Mouse (Mus musculus) activated CD4-positive, CD25-positive, alpha-beta regulatory T cell, adult 4 months (primary cell): ENCODE results near the gene Qpctl. TPM values are rescaled to one million over a fixed set of nuclear protein-coding genes. Genes with fewer than 3 reads are reported as not detected.

Source experiments
- ATAC-seq: one replicate; pipeline ENCODE4 v1.8.0; 2017
- polyA plus RNA-seq, 2 experiments: library from polyadenylated mRNA; unstranded; fragments of 100-300 nt; shearing (Covaris generic); gene quantifications; one replicate each; pipeline ENCODE4 v1.2.1; 2017

Qpctl gene
- polyA plus RNA-seq, 2 experiments from 2014 or later, result 8.9 to 11.6 TPM

DNA sequence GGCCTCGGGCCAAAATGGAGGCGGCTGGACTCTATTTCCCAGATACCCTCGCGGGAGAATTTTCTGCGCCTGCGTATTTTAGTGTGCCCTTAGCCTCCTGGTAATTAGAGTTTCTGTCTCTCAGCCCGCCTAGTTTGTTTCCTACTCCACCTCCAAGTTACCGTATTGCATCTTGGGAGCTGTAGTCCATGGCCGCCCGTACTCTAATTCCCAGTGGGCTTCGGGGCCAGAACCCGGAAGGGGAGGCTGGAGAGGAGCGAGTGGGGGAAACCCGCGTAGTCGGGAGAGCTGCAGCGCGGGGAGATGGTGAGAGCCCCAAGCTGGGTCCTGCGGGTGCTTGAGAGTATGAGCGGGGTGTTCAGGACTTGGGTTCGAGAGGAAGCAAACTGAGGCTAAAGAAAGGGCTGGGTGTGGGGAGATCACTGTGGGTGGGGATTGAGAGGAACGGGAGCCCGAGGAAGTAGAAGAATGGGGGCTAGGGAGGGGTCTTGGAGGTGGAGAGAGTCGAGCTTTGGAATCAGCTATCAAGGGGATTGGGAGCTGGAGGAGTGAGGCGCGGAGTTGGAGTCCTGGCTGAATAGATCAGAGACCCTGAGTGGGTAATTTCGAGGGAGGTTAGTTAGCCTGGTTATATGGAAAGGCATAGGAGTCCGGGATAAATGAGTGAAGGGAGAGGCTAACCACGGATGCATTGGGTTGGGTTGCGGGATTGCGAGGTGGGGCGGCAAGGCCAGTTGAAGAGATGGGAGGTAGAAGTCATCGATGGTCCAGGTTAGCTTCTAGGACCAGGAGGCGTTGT lies 29.3 kb downstream of the Qpctl start, which contains the start of gene Fbxo46:
Gene Fbxo46, plus strand, starts transcription at position 229 of the 799 bp plus-strand sequence.
- peak; percentile 99 for ATAC-seq

DNA sequence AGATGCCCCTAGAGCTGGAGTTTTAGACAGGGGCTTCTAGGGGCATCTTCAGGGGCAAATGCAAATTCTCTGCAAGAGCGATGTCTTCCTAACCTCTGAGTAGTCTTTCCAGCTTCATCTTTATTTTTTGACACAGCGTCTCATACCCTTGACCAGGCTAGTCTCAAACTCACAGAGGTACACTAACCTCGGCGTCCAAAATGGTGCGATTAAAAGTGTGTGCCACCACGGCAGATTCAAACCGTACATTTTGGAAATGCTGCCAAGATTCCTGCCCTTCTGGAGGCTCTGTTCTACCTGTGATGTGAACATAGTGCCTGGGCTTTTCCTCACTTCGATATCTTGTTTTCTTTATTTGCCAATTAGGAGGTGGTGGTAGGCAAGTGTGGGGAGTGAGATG lies 30.0 kb downstream of the Qpctl start:
- no peak for ATAC-seq

DNA sequence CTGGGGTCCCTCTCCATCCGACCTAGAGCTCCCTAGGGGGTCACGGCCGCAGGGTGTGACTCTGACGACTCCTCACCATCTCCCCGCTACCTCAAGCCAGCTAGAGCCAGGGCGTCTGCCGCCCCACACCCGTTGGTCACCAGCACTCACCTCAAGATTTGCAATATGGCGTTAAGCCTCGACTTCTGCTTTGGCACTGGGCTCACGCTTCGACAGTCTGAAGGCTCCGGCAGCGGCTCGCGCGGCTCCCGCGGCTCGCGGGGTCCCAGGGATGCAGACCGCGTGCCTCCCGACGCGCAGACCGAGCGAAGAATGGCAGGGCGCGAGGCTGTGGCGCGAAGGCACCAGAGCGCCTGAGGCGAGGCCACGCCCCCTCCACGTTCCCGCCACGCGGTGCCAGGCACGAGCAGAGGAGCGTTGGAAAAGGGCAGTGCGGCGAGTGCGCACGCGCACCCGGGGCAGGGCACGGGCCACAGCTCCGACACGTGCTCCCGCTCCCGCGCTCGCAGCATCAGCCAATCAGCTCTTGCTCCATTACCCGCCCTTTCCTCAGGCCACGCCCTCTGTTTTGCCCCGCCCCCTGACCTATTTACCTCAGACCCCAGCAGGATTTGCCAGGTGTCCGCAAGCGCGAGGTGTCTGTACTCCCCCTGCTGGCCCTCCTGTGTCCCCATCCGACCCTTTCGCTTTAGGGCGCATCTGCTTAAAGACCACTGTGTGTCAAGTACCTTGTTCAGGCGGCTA lies 30.9 kb downstream of the Qpctl start, which contains the start of gene Gm4969:
Gene Gm4969, minus strand, starts transcription at position 341 of the 744 bp plus-strand sequence.
- ATAC-seq, result no peak

DNA sequence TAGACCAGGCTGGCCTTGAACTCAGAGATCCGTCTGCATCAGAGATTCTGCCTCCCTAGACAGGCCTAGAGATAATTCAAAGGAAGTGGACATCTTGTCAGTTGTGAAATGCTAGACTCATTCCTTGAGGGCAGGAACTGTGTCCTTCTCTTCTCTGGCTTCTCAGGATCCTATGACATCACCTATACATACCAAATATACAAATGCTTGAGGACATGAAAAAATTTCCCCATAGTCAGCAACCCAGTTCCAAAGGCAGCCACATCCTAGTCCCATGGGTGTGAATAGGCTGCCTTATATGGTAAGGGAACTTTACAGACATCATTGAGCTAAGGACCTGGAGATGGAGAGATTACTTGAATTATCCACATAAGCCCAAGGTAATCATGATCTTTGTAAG lies 39.5 kb downstream of the Qpctl start:
- ATAC-seq, result no peak

DNA sequence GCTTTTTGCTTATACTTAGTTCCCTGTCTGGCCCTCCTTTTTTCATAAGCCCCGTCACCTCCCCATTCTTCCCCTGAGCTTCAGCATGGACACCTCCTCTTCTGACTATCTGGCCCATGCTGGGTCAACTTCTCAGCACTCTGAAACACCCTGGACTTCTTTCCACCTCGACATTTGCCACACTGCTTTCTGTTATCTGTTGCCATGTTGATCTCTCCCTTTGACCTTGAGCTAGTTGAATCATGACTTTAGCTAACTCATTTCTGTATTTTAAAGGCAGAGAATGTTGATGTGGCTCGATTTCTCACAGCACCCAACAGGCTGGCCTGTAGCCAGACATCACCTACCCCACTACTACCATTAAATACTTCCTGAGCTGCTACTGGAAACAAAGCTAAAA lies 41.7 kb downstream of the Qpctl start:
- no peak for ATAC-seq

DNA sequence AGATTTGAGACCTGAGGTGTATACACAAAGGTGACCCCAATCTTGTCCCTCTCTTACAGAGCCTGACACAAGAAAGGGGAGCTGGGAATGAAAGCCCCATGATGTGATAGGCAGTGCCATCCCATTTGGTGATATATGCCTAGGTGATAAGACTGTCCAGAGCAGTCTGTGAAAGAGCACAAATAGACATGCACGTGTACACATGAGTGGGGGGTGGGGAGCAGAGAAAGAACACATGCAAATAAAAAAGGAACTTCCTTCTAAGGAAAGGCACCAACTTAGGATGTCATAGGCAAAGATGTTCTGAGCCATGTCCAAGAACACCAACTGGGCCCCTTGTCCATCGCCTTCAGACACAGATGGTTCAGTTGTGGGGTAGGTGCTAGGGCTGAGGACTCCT lies 44.6 kb downstream of the Qpctl start:
- no peak for ATAC-seq

DNA sequence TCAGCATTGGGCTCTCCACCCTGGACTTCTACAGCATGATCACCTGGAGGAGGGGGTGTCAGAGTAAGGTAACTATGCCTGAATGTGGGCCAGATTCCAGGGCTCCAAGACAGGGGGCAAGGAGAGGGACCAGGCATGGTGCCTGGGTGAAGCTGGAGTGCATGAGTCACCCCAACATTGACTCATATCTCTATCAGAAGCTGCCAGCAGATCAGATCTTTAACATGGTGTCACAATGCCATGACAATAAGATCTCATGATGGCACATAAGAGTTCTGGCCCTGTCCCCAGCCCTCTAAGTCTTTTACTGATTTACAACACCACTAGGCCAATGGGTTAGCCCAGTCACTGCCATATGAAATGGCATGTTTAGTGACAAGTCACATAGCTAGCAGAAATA lies 45.4 kb downstream of the Qpctl start:
- ATAC-seq, result no peak

DNA sequence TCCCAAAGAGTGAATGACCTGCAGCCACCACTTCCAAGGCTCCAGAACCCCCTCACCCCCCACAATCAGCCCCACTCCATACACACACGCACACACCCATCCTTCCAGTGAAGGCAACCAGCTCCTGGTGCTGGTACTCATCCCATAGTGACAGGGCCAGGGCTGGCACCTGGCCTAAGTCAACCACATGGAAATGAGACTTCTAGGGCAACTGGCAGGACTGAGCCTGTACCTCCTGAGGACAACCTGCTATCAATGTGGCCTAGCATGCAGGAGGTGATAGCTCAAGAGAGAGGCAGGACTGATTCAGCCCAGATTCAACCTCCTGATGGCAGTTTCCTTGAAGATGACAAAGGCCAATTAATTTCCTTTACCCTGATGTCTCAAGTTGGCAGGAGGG lies 48.8 kb downstream of the Qpctl start:
- ATAC-seq, result no peak

DNA sequence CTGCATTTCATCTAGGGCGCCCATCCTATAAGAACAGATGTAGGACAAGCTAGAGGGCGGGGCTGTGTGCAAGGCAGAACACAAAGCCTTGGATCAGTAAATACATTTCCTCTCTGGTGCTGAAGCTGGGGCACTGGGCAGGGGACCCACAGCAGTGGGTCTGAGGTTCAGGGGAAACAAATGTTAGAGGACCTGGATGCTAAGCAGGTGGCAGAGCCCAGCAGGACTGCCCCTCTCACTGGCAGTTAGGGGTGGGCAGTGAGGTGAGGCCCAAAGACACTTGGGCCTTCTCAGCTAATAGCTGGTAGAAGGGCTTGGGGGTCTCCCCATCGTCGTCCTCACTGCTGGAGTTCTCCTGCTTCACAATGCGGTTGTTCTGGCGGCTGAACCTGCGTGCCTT lies 50.3 kb downstream of the Qpctl start:
- no peak for ATAC-seq

DNA sequence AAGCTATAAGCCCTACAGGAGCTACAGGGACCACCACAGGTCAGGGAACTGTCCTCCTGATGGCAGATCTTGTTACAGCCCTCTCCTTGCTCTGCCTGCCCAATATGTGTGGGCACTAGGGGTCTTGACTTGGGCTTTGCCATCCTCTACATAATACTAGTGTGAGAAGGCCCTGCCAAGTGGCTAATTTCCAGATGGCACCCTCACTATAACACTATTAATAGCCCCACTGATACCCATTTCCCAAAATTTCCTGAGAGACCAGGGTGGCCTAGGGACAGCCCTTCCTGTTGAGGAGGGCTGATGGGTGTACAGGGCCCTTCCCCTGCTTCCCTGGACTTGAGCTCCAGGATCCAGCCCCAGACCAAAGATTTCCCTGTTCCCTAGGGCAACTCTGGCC lies 51.2 kb downstream of the Qpctl start:
- ATAC-seq, result no peak

DNA sequence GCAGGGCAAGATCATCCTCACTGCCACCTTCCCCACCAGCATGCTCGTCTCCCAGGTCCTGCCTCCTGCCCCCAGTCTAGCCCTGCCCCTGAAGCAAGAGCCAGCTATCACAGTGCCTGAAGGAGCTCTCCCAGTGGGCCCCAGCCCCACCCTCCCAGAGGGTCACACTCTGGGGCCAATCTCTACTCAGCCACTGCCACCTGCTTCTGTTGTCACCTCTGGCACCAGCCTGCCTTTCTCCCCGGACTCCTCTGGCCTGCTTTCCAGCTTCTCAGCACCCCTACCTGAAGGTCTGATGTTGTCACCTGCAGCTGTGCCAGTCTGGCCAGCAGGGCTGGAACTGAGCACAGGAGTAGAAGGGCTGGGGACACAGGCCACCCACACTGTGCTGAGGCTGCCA lies 51.9 kb downstream of the Qpctl start:
- no peak for ATAC-seq

DNA sequence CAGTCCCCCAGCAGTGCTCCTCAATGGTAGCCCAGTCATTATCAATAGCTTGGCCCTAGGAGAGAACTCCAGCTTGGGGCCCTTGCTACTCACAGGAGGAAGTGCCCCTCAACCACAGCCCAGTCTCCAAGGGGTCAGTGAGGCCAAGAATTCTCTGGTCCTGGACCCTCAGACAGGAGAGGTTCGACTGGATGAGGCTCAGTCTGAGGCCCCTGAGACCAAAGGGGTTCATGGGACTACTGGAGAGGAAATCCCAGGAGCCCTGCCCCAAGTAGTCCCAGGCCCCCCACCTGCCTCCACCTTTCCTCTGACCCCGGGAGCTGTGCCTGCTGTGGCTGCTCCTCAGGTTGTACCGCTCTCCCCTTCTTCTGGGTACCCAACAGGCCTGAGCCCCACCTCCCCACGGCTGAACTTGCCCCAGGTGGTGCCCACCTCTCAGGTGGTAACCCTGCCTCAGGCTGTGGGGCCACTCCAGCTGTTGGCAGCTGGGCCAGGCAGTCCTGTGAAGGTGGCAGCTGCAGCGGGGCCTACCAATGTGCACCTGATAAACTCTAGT lies 52.6 kb downstream of the Qpctl start:
- ATAC-seq, result no peak

DNA sequence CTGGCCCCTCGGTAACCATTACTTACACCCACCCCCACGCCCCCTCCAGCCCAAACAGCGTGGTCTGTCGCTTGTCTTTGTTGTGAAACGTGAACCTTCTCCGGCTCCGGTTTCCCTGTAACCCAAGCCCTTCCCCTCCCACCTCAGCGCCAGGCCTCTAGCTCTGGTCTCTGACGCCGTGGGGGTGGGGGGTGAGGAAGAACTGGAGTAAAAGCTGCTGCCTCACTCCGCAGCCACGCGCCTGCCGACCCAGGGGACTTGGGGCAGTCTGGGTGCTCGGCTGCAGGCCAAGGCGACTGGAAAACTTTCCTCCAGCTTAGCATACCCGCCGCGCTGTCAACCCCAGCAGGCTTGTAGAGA lies 53.4 kb downstream of the Qpctl start:
- ATAC-seq, result no peak

DNA sequence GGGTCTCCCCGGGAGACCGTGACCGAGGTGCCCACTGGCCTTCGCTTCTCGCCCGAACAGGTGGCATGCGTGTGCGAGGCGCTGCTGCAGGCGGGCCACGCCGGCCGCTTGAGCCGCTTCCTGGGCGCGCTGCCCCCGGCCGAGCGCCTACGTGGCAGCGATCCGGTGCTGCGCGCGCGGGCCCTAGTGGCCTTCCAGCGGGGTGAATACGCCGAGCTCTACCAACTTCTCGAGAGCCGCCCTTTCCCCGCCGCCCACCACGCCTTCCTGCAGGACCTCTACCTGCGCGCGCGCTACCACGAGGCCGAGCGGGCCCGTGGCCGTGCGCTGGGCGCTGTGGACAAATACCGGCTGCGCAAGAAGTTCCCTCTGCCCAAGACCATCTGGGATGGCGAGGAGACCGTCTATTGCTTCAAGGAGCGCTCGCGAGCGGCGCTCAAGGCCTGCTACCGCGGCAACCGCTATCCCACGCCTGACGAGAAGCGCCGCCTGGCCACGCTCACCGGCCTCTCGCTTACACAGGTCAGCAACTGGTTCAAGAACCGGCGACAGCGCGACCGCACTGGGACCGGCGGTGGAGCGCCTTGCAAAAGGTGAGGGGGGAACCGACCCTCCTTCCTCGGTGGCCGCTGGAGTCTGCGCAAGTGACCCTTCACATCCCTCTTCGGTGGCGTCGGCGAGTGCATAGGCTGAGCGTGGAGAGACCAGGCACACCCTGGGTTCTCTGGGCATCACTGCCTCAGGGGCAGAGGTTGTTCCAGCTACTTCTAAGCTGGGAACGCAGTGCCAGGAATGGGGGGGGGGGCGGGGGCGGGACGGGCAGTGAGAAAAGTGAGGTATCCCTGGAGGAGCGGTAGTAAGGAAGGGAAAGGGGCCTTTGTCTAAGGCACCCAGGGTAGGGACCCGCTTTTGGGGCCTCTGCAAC lies 54.0 kb downstream of the Qpctl start:
- ATAC-seq, result peak; percentile 19

DNA sequence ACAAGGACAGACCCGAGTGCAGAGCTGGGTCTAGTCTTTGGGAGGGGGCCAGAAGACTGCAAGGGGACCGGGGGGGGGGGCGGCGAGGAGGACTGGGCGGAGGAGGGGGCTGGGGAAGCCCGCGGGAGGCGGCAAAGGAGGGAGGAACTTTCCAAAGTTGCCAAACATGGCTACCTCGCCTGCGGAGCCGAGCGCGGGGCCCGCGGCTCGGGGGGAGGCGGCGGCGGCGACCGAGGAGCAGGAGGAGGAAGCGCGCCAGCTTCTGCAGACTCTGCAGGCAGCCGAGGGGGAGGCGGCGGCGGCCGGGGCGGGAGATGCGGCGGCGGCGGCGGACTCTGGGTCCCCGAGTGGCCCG lies 54.6 kb downstream of the Qpctl start, which contains the start of gene Six5:
Gene Six5, plus strand, starts transcription at position 124 of the 355 bp plus-strand sequence.
- no peak for ATAC-seq

DNA sequence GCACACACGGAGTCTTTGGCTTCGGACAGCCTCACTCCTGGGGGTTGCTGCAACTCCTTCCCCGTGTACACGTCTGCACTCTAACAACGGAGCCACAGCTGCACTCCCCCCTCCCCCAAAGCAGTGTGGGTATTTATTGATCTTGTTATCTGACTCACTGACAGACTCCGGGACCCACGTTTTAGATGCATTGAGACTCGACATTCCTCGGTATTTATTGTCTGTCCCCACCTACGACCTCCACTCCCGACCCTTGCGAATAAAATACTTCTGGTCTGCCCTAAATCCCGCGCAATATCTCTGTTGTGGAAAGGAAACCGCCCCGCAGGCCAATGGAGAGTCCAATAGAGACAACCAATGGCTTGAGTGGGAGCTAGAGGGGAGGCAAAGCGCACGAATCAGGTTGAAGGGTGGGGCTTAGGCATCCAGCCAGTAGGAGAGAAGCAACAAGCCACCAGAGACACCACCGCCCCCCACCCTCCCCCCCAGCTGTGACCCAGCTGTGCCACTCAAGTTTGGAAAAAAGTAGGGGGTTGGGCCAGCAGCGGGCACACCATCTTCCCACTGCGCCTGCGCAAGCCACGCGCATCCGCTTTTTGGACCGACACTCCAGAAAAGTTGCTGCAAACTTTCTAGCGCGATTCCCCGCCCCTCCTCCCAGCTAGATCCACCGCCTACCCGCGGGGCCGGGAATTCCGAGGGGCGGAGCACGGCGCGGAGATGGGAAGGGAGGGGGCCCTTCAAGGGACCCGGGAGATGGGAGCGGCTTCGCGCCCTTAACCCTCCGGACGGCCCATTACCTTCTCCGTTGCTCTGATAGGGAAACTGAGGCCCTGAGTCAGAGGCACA lies 55.3 kb downstream of the Qpctl start:
- ATAC-seq, result peak; percentile 81

DNA sequence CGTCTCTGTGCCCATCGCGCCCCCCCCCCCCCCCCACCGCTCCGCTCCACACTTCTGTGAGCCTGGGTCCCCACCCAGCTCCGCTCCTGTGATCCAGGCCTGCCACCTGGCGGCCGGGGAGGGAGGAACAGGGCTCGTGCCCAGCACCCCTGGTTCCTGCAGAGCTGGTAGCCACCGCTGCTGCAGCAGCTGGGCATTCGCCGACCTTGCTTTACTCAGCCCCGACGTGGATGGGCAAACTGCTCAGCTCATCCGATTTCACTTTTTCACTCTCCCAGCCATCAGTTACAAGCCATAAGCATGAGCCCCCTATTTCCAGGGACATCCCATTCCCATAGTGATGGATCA lies 55.9 kb downstream of the Qpctl start:
- ATAC-seq, result peak; percentile 61

DNA sequence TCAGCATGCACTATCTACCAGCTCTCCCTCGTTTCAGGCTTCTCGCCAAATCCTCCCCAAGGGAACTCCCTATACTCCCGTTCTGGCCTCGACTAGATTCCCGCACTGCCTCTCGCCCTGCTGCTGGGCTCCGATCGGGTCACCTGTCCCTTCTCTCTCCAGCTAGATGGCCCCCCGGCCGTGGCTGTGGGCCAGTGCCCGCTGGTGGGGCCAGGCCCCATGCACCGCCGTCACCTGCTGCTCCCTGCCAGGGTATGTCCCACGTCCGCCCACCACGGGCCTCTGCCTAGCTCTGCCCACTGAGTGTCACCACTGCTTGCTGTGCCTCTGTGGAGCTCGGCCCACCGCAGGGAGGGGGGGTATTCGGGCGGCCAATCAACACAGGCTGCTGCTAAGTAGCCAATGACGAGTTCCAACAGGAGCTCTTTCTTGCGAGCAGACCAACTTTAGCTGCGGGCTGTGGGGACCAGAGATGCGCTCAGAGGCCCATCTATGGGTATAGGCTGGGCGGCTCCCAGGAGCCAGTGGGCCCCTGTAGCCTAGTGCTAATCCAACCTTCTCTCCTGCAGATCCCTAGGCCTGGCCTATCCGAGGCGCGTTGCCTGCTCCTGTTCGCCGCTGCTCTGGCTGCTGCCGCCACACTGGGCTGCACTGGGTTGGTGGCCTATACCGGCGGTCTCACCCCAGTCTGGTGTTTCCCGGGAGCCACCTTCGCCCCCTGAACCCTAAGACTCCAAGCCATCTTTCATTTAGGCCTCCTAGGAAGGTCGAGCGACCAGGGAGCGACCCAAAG lies 56.5 kb downstream of the Qpctl start:
- no peak for ATAC-seq

DNA sequence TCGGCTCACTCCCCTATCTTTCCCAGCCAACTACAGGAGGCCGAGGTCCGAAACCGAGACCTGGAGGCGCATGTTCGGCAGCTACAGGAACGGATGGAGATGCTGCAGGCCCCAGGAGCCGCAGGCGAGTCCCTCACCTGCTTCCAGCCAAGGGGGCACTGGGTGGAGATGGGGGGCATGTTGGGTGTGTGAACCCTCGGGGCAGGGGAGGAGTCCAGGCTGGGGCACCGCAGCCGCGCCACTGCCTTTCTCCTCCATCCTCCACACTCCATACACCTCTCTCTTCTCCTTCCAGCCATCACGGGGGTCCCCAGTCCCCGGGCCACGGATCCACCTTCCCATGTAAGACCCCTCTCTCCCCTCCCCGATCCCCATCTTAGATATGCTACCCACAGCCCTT lies 57.2 kb downstream of the Qpctl start:
- ATAC-seq, result no peak
